Mouse (Mus musculus) monocyte, adult 5-6 weeks (primary cell): ENCODE results near the gene Olfr1437. TPM values are rescaled to one million over a fixed set of nuclear protein-coding genes. Genes with fewer than 3 reads are reported as not detected.
"Not testable (repeated sequence)": the region's sequence is repeated elsewhere in the genome, so short reads cannot be mapped to it uniquely, and the experiment has no call there.

ENCODE experiments used
- ATAC-seq: fragments of 153-309, 156-312 bp; replicated peaks from 2 replicates; pipeline ENCODE4 v1.8.0; 2017; ENCODE audit warnings: mild to moderate bottlenecking; ENCODE audit not compliant: low TSS enrichment, insufficient number of reproducible peaks, severe bottlenecking, poor library complexity, low FRiP score
- total RNA-seq: library from RNA; stranded (forward); fragments of 200-1000, 200-491, 200-594 nt; gene quantifications from 3 replicates; pipeline ENCODE4 v1.2.3, GENCODE M21; 2017

Olfr1437 gene
- total RNA-seq, result not detected in 3 replicates

DNA sequence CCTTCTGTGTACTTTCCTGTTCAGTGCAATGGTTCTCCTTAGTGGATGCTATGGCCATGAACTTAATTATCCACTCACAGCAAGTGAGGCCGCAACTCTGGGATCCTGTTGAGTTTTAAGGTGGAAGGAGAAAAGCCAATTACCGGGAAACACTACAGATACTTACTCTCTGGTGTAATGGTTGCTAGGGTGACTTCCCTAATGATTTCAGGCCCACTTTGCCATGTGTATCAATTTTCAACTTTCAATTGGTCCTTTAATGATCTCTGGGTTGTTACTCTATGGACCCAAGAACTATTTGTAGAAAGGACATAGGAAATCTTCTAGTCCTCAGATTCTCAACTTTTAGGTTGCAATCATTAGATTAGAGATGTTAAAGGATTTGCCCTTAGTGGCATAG is at the start of gene Olfr1437:
TSS of gene Olfr1437 (minus strand) at position 101 of the 400 bp plus-strand sequence.
- ATAC-seq, result no peak

DNA sequence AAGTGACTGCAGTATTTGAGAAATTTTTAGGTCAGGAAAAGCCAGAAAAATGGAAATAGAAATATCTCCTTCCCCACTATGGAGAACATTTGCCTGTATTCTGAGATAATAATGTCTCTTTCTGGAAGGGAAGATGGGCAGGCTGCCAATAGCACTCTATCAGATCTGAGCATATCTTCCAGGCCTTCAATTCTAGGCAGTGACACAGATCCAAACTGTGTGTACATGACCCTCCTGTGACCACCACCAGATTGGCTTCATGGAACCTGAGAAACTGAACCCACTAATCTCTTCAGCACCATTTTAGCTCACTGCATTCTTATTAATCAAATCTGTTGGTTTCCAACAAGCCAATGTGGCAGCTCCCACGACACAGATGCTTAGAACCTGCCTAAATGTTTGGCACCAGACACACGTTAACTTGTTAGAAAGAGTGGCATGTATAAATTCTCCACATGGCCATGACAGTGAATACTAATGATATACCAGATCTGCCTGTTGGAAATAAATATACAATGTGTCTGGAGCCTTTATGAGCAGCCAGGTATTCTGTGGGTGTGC is 49.6 kb upstream of the Olfr1437 start:
- ATAC-seq, result no peak

DNA sequence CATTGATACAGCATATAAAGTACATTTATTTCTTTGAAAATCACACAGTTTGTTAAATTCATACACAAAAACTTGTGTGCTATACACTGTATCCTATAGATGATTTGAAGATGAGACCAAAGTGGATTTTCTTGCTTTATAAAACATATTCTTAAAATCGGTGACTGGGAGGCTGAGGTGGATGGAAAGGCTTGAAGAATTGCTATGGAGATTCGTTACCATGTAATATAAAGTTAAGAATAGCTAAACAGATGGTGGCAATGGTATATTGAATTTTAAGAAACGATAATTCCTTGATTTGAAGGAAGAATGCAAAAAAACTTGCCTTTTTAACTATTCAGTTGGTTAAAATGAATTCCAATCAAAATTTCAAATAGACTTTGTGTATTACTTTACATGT is 48.1 kb upstream of the Olfr1437 start:
- no peak for ATAC-seq

DNA sequence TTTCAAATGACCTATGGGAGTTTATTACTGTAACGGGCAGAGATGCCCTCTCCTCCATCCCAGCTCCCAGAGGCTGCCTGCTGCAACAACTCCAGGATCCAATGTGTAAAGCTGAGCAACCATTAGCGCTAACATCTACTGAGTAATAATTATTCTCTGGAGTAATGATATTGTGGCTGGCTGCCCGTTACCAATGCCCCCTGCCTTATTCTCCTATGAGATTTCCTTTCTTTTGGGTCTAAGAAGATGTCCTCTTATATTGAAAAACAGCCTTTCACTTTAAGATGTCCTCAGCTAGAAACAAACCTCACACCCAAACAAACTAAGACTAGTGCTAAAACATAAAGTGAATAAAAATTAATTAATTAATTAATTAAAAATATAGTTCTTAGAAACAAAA is 10.9 kb upstream of the Olfr1437 start, which contains the start of gene Olfr1438-ps1:
TSS of gene Olfr1438-ps1 (minus strand) at position 101 of the 400 bp plus-strand sequence.
- no peak for ATAC-seq

DNA sequence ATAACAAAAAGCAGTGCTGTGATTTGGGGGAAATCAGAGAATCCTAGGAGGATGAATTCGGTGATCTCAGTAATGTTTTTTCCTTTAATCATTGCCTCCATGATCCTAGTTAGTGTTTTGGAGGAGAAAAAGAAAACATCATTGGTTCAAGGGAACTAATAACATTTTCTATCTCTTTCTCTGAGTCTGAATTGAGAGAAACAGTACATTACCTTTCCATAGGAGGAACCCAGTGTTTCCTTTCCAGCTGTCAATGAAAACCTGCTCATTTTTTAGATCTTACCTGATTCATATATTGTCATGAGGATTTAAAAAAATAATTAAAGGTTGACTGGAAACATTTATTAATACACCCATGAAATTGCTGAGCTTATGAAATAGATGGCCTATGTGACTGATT is 25.9 kb downstream of the Olfr1437 start, which contains the start of gene Olfr1436:
TSS of gene Olfr1436 (minus strand) at position 101 of the 400 bp plus-strand sequence.
- not testable (repeated sequence) for ATAC-seq

DNA sequence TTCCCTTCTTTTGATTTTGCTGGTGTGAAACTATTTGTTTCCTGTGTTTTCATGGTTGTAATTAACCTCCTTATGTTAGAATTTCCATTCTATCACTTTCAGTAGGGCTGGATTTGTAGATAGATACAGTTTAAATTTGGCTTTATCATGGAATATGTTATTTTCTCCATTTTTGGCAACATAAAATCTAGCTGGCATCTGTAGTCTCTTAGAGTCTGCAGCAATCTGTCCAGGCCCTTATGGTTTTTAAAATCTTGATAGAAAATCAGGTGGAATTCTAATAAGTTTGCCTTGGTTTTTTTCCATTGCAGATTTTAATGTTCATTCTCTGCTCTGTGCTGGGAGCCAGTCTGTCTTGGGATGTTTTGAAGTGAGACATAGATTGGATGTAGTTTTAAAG is 31.9 kb downstream of the Olfr1437 start:
- ATAC-seq, result no peak

DNA sequence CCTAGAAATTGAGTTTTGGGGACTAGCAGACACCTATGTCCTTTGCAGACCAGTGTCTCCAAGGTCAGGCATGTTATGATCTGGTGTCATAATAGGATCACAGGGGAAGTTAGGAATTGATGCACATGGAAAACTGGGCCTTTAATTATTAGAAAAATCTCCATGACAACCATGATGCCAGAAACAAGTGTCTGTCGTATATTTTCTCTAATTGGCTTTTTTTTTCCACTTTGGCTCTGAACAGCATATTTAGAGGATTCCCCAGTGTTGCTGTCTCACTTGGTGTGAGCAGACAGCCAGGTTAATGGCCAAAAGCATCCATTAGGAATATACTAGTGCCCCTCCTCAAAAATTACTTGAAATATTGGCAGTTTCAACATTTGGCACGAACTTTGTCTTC is 45.3 kb downstream of the Olfr1437 start, which contains the start of gene Olfr1434:
TSS of gene Olfr1434 (plus strand) at position 301 of the 400 bp plus-strand sequence.
- no peak for ATAC-seq

Other genes with a start within 250 kb of the Olfr1437 start
- not detected in 3 replicates for gene Olfr1425, start 247.4 kb downstream of the Olfr1437 start, total RNA-seq
- gene Olfr1426, start 233.1 kb downstream of the Olfr1437 start, total RNA-seq, result not detected in 3 replicates
- not detected in 3 replicates for gene Olfr1427, start 221.8 kb downstream of the Olfr1437 start, total RNA-seq
- gene Olfr1428, start 209.2 kb downstream of the Olfr1437 start, total RNA-seq, result not detected in 3 replicates
- gene Olfr76, start 201.9 kb downstream of the Olfr1437 start, total RNA-seq, result not detected in 3 replicates
- gene Olfr1555-ps1, start 155.0 kb downstream of the Olfr1437 start, total RNA-seq, result not detected in 3 replicates
- gene Olfr1431, start 124.5 kb downstream of the Olfr1437 start, total RNA-seq, result not detected in 3 replicates
- not detected in 3 replicates for gene Olfr1432, start 92.5 kb downstream of the Olfr1437 start, total RNA-seq
- gene Olfr262, start 83.4 kb downstream of the Olfr1437 start, total RNA-seq, result not detected in 3 replicates
- gene Olfr235, start 64.1 kb downstream of the Olfr1437 start, total RNA-seq, result not detected in 3 replicates
- gene Olfr1434, start 45.2 kb downstream of the Olfr1437 start, total RNA-seq, result not detected in 3 replicates
- gene Olfr1436, start 26.0 kb downstream of the Olfr1437 start, total RNA-seq, result not detected in 3 replicates
- gene Olfr1438-ps1, start 10.8 kb upstream of the Olfr1437 start, total RNA-seq, result not detected in 3 replicates
- not detected in 3 replicates for gene Olfr1440, start 62.2 kb upstream of the Olfr1437 start, total RNA-seq
- gene Olfr1441, start 92.3 kb upstream of the Olfr1437 start, total RNA-seq, result not detected in 3 replicates
- not detected in 3 replicates for gene Pfpl, start 102.8 kb upstream of the Olfr1437 start, total RNA-seq
- 282 to 374 TPM (median 353 TPM) in 3 replicates for gene Mpeg1, start 135.7 kb upstream of the Olfr1437 start, total RNA-seq
- gene Dtx4, start 176.4 kb upstream of the Olfr1437 start, total RNA-seq, result 2.6 to 4.2 TPM (median 2.7 TPM) in 3 replicates
- gene Fam111a, start 220.6 kb upstream of the Olfr1437 start, total RNA-seq, result 148 to 161 TPM (median 159 TPM) in 3 replicates